Mouse (Mus musculus): ENCODE data around the gene Mob3b. TPM values are rescaled to one million over a fixed set of nuclear protein-coding genes. Genes with fewer than 3 reads are reported as not detected.

Gene Mob3b
- total and polyA plus RNA-seq, 3 experiments, result 7.9 to 35.2 (median 23.7) TPM

DNA sequence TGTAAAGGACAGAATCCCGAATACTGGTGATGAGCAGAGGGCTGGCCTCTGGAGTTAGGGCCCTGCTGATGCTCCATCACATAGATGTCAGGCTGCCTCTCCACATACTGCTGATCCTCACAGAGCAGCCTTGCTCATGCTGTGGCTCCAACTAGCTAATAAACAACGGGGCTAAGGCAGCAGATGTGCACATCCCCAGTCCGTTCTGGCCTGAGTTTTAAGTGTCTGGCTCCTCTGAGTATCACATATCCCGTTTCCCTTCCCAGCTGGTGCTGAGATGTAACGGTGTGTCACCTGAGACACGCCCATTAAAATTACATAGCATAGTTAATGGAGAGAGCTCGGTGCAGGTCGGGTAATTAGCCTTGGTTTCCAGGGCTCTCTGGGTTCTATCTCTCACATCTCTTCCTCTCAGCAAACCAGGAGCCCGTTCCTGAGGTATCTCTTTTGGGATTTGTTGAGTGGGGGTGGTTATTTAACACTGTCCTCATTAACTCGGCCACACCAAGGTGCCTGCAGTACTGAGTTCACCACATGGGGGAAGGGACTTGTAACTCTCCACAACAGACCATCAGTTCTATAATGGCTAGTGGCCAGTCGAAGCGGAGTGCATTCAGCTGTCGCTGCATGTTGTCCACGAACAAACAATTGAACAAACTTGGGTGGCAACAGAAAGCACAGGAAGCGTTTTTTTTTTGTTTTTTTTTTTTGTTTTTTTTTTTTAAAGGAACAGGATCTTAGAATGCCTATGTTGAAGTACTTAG, 92.0 kb downstream of the Mob3b start:
- DNase-seq, result no peak

DNA sequence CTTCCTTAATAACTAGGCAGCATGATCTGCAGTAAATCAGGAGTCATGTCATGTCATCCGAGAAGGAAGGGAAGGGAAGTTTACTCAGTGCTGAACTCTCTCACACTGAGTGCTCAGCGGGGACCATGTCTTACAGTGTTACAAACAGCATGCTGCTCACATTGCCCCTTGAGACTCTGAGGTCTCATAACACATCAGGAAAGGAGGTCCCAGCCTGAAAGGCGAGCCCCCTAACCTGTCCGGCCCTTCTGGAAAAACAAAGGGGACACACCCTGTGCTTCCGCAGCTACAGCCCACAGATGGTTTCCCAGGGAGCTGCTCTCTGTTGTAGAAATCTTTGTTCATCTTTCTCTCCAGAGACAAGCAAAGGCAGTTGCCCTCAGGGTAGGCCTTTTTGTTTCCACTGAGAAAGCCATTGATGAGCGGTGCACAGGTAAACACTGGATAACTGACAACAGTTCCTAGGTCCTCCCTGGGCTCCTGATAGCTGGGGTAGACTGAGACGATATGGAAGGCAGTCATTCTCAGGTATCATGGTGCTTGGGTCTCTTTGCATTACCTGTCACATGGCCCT, 94.1 kb downstream of the Mob3b start:
- DNase-seq, result no peak

DNA sequence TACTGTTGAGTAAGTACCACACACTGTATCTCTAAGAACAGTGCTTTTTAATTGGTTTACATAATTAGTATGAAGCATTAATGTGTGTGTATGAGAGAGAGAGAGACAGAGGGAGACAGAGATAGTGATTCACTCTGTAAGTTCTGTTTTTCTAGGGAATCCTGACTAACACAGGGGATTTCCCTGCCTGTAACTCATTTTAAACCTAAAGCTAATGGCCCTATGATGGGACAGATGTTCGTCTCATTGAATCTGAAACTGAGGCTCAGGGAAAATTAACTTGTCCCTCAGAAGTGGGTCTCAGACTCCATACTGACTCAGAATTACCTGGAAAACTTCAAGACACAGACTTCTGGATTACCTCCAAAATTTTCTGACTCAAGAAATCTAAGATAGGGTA, 96.3 kb downstream of the Mob3b start:
- DNase-seq, result no peak

DNA sequence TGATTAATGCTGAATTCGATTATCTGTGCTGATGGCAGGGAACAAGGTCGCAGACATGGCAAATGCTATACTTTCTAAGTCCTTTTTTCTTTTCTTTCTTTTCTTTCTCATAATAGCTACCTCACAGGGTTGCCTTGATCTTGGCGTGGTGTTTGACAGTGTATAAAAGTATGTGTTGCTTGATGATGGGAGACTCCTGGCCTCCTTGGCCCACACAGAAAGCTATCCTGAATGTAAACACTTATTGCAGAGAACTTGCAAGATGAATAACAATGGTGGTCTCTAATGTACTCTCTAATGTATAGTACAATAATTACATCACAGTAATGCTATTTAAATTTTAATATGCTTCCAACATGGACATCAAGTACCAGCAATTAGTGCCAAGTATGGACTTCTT, 96.9 kb downstream of the Mob3b start:
- no peak for DNase-seq

DNA sequence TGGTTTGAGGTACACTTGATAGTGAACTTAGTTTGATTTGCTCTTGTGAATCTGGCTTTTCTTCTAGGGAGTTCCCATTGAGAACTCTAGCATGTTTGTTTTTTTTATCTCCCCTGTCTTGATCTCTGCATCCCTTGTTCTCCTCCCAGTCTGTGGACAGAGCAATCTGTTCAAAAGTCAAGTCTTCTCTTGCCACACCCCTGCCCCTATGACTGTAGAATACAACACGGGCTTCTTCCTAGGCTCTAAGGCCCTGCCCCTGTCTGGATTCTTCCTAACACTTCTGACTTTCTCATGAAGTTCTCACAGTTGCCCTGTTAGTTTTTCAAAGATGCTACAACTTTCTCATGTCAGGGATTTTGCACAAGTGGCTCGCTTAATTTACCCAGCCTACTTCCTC, 102.9 kb downstream of the Mob3b start:
- no peak for DNase-seq

DNA sequence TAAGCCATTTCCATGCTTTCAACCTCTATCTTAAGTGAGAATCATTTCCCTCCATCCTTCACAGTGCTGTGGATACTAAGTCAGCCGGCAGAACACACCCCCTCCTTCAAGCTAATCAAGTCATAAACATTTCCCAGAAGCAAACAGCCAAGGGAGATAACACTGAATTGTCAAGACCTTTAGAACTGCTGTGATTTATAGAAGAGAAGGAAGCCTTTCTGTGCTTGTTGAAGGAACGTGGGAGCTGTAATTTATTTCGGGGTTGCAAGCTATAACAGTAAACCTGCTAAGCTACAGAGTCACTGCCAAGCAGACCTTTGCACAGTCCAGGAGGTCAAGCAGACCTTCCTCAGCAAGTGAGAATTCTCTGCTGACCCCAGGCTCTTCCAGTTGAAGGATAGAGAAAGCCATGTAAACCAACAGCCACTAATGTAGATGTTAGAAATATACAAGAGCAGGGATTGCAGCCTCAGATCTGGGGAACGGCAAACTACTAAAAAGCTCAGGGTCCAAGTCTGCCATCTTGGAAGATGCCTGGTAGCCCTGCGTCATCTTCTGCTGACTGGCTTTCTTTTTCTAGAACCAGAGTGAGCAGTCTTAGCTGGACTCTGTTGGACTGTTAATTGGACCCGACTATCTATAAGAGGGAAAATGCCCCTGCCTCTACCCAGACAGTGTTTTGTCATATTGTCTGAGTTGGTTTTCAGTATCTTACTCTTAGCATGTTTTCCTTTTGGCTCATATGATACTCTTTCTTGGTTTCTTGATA, 104.9 kb downstream of the Mob3b start:
- no peak for DNase-seq

DNA sequence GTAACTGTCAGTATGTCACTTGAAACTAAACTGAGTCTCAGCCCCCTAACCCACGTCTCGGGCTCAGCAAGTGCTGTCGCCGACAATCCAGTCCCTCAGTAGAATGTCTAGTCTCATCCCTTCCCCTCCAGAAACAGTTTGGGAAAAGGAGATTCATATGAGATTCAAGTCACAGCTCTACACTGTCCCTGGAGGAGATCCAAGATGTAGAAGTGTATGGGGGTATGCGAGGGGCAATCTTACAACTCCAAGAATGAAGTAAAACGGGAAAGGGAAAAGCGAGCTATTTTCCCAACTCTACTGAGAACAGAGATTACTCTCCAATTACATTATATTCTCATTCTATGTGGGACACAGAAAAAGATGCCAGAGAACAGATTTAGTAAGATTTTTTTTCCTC, 106.1 kb downstream of the Mob3b start:
- DNase-seq, result no peak

DNA sequence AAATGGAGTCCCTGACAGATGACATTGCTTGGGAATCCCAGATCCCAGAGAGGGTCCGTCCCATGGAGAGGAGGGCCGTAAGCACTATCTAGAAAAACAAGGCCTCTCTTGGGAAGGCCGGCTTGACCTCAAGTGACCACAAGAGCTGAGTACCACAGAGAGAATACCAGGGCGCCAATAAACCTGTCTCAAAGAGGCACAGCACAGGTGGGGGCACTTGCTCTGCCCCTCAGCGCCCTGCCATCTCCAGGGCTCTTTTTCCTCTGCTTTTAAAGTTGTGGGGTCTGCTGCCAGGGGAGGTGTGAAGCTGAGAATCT, 107.6 kb downstream of the Mob3b start:
- no peak for DNase-seq

DNA sequence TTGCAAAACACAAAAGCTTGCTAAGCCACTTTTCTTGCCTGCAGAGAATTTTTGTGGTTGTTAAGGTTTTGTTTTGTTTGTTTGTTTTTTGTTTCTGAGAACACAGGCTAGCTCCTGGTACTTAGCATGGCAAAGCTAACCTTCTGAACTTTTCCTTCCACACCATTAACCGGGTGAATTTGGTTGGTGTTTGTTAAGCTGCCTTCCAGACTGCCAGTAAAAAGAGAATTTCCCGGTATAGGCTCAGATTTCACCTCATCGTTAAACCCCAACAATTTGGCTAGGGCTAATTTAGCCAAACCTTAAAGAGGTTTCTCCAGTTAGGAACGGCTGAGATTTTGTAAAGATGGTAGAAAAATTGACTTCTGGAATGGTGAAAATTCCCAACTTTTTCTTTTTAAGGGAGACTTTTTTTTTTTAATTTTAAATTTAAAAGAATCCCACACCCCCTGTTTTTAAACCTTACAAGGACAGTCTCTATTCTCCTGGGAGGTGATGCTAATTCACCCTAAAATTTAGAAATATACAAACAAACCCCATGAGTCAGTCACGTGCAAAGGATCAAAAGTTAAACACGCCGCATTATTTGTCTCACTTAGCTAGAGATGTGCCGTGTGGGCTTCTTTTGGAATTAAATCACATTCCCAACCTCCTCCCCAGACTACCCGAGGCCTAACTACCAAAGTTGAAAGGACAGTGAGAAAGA, 108.1 kb downstream of the Mob3b start:
- no peak for DNase-seq

DNA sequence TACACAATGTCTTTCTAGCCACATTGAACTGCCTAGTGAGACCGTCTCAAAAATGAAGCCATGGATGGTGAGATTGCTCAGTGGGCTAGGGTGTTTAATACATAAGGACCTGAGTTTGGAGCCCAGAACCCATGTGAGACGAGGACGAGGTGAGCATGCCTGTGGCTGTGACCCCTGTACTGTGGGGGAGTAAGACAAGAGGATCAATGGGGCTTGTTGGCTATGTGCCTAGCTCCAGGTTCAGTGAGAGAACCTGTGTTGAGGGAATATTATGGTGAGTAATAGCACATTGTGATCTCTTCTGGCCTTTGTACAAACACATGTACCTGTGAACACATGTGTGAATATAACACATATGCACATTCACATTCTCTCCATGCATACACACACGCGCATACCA, 116.4 kb downstream of the Mob3b start:
- no peak for DNase-seq

DNA sequence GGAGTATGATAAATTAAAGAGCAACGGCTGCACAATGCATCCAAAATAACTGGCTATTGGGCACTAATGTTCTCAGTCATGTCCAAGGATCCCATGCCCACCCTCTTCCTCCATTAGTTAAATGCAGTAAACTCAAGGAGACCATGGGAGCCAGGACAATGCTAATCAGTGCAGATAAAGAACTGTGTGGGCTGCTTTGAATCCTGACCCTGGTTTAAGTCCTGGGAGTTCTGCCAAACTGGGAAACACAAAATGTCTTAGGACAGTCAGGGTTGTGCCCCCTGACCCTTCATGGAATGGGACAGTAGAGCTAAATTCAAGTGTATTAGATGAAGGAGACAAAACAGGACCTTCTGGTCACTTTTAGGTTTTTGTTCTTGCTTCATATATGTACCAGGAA, 117.0 kb downstream of the Mob3b start:
- no peak for DNase-seq

DNA sequence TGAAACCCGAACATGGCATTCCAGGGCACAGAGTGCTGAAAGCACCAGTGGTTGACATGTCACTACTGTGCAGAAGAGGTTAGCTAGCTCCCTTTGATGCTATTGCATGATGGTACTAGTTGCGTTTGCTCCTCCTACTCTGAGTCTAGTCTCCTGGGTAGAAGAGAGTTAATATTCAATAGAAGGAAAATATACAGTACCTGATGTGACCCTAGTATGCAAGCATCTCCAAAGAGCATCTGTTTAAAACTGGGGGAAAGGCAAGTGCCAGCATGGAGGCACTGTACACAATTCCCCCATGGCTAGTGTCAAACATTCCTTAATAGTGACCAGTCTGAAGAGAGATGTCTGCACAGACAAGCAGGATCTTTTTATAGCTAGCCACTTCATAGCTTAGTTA, 119.5 kb downstream of the Mob3b start:
- DNase-seq, result no peak

DNA sequence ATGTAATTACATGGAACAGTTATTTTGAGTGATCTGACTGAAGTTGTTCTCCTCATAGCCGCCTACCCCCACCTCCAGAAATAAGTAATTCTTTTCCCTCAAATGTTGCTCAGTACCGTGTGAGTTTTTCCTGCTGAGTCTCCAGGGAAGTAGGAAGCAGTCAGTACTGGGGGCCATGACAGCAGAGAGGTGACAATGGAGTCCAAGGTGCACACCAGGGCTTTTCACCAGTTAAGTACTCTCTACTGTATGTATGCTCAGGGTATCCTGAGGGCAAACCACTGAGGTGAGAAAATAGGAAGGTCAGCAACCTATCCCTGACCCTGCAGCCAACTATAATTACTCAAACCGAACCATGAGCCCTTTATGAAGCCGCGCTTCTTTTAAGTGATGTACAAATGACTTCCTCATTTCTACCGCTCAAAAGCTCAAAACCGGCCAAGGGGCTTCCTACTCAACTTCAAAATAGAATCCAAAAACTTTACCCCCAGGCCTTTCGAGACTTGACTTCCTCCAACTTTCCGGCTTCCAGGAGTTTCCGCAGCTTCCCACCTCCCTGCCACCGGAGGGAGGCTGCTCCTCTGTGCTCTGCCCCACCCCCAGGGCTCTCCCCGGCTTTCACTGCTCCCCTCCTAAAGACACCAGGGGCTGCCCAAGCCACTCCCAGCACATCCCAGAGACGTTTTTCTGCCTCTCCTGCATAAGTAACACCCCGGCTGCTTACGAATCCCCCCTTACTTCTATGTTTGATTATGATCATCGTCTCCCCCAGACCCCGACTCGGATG, 122.6 kb downstream of the Mob3b start:
- no peak for DNase-seq

DNA sequence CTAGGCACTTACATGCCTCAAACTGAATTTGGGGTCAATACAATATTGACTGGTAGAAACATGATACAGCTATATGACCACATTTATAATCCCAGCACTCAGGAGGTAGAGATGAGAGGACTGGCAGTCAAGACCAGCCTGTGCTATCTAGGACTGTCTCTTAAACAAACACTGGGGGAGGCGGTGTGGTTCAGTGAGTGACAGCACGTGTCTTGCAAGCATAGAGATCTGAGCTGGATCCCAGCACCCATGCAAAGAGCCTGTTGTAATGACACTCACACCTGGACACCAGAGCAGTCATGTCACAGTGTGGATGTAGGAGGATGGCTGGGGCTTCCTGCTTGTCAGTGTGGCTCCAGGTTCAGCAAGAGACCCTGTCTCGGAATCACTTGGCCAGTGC, 124.5 kb downstream of the Mob3b start:
- no peak for DNase-seq

DNA sequence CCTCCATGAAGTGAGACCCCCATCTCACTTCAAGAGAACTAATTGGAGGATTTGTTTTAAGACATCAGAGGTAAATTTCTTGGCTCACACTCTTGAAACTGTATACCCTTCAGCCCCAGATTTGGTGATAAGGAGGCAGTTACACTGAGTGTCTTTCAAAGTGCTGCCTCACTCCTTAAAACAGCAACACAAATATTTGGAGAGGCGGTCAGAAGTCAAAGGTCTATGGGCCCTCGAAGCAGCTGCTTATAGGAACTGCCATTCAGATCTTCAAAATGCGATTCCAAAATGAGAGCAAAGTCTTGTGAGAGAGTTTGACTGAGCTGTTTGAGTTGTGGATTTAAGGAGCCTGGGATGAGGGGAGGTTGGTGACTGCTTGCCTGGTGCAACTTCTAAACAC, 125.7 kb downstream of the Mob3b start:
- no peak for DNase-seq

DNA sequence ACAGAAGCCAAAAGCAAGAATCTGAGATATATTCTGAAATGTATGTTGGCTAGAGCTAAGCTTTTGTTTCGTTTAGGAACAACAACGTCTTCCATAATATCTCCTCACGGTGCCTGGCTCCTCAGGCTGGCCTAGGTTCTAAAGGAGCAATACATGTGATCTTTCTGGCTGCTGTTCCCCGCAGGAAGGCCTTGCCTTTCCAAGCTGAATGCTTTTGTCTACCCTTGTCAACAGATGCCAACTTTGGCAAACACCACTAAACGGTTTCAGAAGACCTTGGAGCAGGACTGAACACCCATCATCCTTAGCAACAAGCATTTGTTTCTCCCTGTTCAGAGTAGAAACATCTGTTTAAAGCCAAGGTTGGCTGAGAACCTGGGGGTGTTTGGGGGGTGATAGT, 126.1 kb downstream of the Mob3b start:
- DNase-seq, result peak; percentile 40

DNA sequence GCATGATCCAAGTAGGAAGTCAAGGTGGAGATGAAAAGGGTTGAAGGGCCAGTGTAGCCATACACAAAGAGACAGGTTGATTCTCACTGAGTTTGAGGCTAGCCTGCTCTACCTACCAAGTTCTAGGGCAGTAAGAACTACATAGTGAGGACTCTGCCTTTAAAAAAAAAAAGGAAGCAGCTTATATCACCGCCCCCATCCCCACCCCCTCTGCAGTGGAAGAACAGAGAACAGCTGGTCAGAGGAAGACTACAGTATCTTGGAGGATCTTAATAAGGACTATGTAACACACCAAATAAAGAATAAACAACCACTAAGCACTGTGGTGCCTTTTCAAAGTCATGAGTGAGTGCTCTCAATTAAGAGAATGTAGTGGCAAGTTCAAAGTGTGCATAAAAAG, 138.9 kb downstream of the Mob3b start:
- no peak for DNase-seq

DNA sequence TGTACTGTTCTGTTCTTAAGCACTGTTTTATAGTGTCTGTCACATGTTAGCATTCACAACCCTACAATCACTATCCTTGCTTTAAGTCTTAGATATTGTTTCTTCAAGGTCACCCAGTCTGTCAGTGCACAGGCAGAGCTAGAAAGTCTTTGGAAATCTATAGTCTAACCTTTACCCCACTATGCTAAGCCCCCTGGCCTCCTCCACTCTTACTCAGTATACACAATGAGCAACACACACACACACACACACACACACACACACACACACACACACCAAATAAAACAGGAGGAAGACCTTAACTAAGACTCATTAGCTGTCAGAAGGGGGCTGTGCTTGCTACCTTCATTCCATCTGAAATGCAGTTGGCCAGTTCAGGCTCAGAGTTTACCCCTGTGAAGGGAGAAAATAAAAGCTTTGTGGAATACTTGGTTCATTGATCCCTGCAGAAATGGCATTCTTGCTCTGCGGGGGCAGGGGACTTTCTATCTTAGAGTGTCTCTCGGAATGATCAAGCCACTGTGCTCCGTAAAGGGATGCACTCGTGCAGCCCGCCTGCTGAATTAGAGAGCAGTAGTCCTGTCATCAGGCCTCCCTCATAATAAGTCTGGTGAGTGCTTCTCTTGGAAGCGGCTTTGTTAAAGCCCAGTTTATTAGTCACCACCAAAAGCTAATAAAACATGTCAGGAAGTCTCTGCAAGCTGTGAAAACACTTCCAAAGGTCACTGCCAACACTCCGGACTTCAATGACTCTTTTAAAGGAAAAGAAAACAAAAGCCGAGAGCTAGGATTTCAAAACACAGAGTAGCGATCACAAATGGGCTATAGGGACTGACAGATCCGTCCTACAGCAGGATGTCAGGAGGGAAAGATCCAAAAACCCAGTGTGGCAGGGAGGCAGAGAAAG, 144.6 kb downstream of the Mob3b start:
- DNase-seq, result peak; percentile 66

DNA sequence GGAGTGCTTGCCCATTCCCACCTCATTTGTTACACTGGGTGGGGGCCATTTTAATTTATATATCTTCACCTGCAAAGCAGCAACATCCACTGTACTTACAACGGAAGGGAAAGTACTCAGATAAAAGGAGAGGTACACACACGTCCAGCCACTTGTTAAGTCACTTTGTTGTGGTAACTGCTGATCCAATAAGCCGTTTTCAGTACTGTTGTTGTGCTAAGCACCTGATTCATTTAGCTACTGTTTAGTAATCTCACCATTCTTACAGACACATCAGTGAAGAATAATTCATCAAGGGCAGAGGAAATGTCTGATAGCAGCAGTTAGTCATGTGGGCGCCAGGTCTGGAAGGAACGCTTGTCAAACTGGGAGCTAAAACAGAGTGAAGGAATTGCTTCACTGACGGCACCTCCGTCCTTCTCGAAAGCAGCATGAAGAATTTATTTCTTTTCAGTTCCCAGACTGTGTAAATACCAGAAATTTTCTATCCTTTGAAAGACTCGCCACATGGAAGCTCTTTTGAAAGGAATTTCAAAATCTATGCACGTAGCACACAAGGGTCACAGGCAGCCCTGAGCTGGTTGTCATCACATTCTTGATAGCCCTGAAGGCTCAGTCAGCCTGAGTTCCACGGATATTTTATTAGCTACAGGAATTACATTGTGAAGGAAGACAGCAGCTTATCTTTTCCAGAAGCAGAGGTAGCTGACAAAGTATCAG, 150.6 kb downstream of the Mob3b start:
- no peak for DNase-seq

DNA sequence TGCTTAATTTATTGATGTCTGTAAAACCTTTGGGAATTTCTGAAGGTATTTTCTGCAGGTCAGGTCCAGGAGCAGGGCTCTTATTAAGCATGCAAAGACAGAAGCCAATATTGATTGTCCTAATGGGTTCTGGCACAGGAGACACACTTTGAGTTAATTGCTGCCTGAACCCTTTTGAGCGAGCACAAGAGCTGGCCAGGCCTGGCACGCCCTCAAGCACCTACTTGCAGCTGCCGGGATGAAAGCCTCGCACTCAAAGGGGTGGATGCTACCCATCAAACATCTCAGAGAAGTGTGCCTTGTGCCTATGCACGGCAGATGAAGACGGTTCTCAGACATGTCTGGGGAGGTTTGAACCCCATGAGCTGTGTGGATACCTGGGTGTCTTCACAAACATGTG, 151.2 kb downstream of the Mob3b start:
- DNase-seq, result no peak
